Mouse (Mus musculus): Measurements from ENCODE around the gene Asah2. TPM values are rescaled to one million over a fixed set of nuclear protein-coding genes. Genes with fewer than 3 reads are reported as not detected.
"Not testable (repeated sequence)": the region's sequence is repeated elsewhere in the genome, so short reads cannot be mapped to it uniquely, and the experiment has no call there.

Asah2 gene
- 0.72 and 1.0 TPM in 2 replicates for polyA plus RNA-seq (2015; fragmentation: Nextera tagmentation; extraction: Ambion mirVana)

GRCm38 (mm10) chr19:32107771-32108306, at the start of gene Asah2:
Gene Asah2 (minus strand): TSS chr19:32108211.
- DNase-seq (ENCODE audit: low spot score), result peak; percentile 66

- DNase-seq (ENCODE audit: low spot score), result no peak
These were observed 49.0 kb upstream of the Asah2 start for GRCm38 (mm10) chr19:32157045-32157444.

GRCm38 (mm10) chr19:32152529-32152928, 44.5 kb upstream of the Asah2 start:
- DNase-seq (ENCODE audit: low spot score), result peak; percentile 40

- no peak for DNase-seq (ENCODE audit: low spot score)
These were observed 40.7 kb upstream of the Asah2 start for GRCm38 (mm10) chr19:32148710-32149109.

GRCm38 (mm10) chr19:32142383-32142782, 34.4 kb upstream of the Asah2 start:
- DNase-seq (ENCODE audit: low spot score), result no peak

GRCm38 (mm10) chr19:32138361-32139088, 30.5 kb upstream of the Asah2 start:
- DNase-seq (ENCODE audit: low spot score), result peak; percentile 74

GRCm38 (mm10) chr19:32137904-32138303, 29.9 kb upstream of the Asah2 start:
- DNase-seq (ENCODE audit: low spot score), result no peak

- no peak for DNase-seq (ENCODE audit: low spot score)
These were observed 29.0 kb upstream of the Asah2 start for GRCm38 (mm10) chr19:32136888-32137625.

GRCm38 (mm10) chr19:32131707-32132488, 23.9 kb upstream of the Asah2 start:
- not testable (repeated sequence) for DNase-seq (ENCODE audit: low spot score)

GRCm38 (mm10) chr19:32129281-32129680, 21.3 kb upstream of the Asah2 start:
- no peak for DNase-seq (ENCODE audit: low spot score)

GRCm38 (mm10) chr19:32127180-32127850, 19.3 kb upstream of the Asah2 start:
- no peak for DNase-seq (ENCODE audit: low spot score)

- no peak for DNase-seq (ENCODE audit: low spot score)
These were observed 16.1 kb upstream of the Asah2 start for GRCm38 (mm10) chr19:32124155-32124554.

- DNase-seq (ENCODE audit: low spot score), result no peak
These were observed 15.2 kb upstream of the Asah2 start for GRCm38 (mm10) chr19:32123196-32123595.

GRCm38 (mm10) chr19:32120798-32121197, 12.8 kb upstream of the Asah2 start:
- no peak for DNase-seq (ENCODE audit: low spot score)

- DNase-seq (ENCODE audit: low spot score), result no peak
These were observed 11.7 kb upstream of the Asah2 start for GRCm38 (mm10) chr19:32119666-32120065.

- no peak for DNase-seq (ENCODE audit: low spot score)
These were observed 10.5 kb upstream of the Asah2 start for GRCm38 (mm10) chr19:32118496-32118895.

- no peak for DNase-seq (ENCODE audit: low spot score)
These were observed 9.5 kb upstream of the Asah2 start for GRCm38 (mm10) chr19:32117484-32118018.

GRCm38 (mm10) chr19:32111866-32112790, 4.1 kb upstream of the Asah2 start:
- DNase-seq (ENCODE audit: low spot score), result no peak

GRCm38 (mm10) chr19:32106750-32107149, 1.3 kb downstream of the Asah2 start:
- DNase-seq (ENCODE audit: low spot score), result no peak

GRCm38 (mm10) chr19:32104217-32104616, 3.8 kb downstream of the Asah2 start:
- DNase-seq (ENCODE audit: low spot score), result no peak

All from thymus, postnatal 0 days (tissue).